Mouse (Mus musculus): ENCODE results near the gene Fgfr3.

Gene Fgfr3

DNA sequence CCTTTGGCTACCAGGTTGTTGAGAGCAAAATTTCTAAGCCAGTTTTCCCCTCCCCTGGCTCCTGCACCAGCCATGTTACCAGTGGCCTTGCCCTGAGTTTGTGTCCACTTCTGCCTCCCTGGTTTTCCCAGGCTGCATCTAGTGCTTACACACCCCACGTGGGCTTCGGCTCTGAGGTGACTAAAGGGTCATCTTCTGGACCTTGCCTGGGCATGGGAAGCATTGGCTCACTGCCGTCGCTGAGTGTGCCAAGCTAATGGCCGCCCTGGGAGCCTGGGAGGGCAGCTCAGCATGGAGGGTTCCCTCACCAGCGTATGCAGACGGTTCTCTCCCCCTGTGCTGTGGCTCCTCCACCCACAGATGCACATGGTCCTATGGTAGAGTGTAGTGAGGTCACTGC lies 7.4 kb downstream of the Fgfr3 start:
- no peak for DNase-seq (ENCODE audit: low read depth, low spot score)

GRCm38 (mm10) chr5:33730516-33730915 lies 9.0 kb downstream of the Fgfr3 start:
- DNase-seq (ENCODE audit: low read depth, low spot score) = no peak

GRCm38 (mm10) chr5:33731051-33731450 lies 9.6 kb downstream of the Fgfr3 start:
- DNase-seq (ENCODE audit: low read depth, low spot score) = no peak

GRCm38 (mm10) chr5:33733837-33734236 lies 12.4 kb downstream of the Fgfr3 start:
- DNase-seq (ENCODE audit: low read depth, low spot score) = no peak

- no peak for DNase-seq (ENCODE audit: low read depth, low spot score)
These were observed 14.1 kb downstream of the Fgfr3 start for GRCm38 (mm10) chr5:33735412-33736092.

- no peak for DNase-seq (ENCODE audit: low read depth, low spot score)
These were observed 14.8 kb downstream of the Fgfr3 start for GRCm38 (mm10) chr5:33736230-33736629.

DNA sequence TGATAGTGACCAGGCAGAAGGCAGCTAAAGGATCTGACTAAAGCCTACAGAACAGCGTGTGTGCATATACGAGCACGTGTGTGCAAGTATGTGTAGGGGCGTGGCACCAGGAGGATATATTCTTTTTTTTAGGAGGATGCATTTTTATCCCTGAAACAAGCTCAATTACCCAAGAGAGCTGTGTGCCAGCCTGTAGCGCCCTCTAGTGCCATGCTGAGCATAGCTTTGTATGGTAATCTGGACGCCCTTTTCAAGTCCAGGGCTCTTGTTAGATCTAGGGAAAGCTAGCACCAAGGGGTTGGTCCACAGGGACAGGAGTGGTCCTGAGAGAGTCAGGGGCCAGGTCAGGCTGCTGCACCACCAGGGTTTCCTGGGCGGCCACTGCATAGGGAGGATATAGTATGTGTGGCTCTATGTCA lies 16.4 kb downstream of the Fgfr3 start:
- peak; percentile 85 for DNase-seq (ENCODE audit: low read depth, low spot score)

- no peak for DNase-seq (ENCODE audit: low read depth, low spot score)
These were observed 16.9 kb downstream of the Fgfr3 start for GRCm38 (mm10) chr5:33738341-33738740.

DNA sequence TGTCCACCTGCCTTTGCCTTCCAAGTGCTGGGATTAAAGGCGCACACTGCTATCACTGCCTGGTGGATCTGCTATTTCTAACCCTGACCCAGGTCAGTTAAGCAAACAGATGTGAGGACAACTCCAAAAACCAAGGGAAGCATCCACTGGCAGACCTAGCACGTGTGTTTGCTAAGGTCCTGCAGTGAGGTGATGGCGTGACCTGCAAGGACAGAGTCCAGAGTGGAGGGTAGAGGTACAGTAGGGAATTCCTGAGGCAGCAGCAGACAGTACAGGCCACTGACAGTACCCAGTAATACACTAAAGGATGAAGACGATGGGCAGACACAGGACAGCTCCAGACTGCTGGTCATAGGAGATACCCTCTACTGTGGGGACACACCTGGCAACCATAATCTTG lies 19.1 kb downstream of the Fgfr3 start:
- DNase-seq (ENCODE audit: low read depth, low spot score) = no peak

GRCm38 (mm10) chr5:33743481-33743880 lies 22.0 kb downstream of the Fgfr3 start:
- DNase-seq (ENCODE audit: low read depth, low spot score) = no peak

DNA sequence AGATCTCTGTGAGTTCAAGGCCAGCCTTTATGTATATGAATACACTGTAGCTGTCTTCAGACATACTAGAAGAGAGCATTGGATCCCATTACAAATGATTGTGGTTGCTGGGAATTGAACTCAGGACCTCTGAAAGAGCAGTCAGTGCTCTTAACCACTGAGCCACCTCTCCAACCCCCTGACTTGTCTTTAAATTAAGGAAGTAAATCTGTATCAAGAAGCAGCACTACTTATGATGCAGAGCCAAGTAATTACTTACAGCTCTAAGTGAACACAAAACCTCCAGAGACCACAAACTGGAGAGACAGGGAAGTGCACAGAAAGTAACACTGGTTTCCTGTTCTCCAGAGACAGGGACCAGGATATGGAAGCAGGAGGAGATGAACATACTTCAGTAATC lies 55.7 kb downstream of the Fgfr3 start:
- DNase-seq (ENCODE audit: low read depth, low spot score) = no peak

- no peak for DNase-seq (ENCODE audit: low read depth, low spot score)
These were observed 60.5 kb downstream of the Fgfr3 start for GRCm38 (mm10) chr5:33781964-33782344.

- DNase-seq (ENCODE audit: low read depth, low spot score) = peak; percentile 92
These were observed 61.0 kb downstream of the Fgfr3 start, which contains the start of gene Letm1 for GRCm38 (mm10) chr5:33782345-33782998. Letm1 (minus strand) TSS chr5:33782817.

- DNase-seq (ENCODE audit: low read depth, low spot score) = no peak
These were observed 61.5 kb downstream of the Fgfr3 start for GRCm38 (mm10) chr5:33782999-33783390.
